Mouse (Mus musculus) embryo, embryonic 11 days (tissue): ENCODE measurements around the gene Gm9736.
"Not testable (repeated sequence)": the region's sequence is repeated elsewhere in the genome, so short reads cannot be mapped to it uniquely, and the experiment has no call there.

Source experiments
- DNase-seq: peaks from one replicate; pipeline ENCODE4 v3.0.0-alpha.2; 2015

Gene Gm9736

GRCm38 (mm10) chr10:77724855-77725254 is 26.3 kb downstream of the Gm9736 start:
- DNase-seq: no peak

- not testable (repeated sequence) for DNase-seq
These were observed 30.9 kb downstream of the Gm9736 start, which contains the start of gene Krtap12-1 for GRCm38 (mm10) chr10:77720299-77720698. Krtap12-1 (plus strand) TSS chr10:77720599.

DNA sequence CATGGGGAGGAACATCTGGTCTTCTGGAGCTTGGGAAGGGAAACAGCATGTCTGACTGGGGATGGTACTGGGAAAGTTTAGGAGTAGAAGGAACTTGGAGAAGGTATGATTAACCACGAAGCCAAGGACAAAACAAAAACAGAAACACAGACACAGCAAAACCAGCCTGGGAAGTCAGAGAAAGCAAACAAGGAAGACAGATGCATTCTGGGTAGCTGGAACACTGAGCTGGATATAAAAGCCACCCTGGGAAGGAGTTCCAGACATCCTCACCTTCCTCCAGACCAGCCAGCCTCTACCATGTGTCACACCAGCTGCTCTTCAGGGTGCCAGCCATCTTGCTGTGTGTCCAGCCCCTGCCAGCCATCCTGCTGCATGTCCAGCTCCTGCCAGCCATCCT is 35.6 kb downstream of the Gm9736 start, which contains the start of gene Gm10142:
Gene Gm10142 (plus strand): TSS at position 301 of the 400 bp plus-strand sequence.
- no peak for DNase-seq

DNA sequence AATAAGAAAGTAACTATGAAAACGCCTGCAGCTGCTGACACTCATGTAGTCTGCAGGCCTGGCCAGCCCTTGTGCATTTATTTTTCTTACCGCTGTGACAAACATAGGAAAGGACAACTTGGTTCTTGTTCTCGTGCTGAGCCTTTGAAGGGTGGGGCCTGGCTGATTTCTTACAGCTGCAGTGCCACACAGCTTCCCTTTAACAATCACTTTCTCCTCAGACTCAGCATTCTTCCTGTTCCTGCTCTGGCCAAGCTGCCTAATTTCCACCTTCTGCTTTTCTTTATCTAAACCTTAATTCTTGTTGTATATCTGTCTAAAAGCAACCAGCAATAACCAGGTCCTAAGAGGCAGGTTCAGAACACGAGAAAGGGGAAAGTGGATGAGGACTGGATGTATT is 37.4 kb downstream of the Gm9736 start:
- DNase-seq: no peak

GRCm38 (mm10) chr10:77711157-77711556 is 40.0 kb downstream of the Gm9736 start, which contains the start of gene Gm10024:
Gm10024 (plus strand) TSS chr10:77711457.
- not testable (repeated sequence) for DNase-seq

GRCm38 (mm10) chr10:77709831-77710230 is 41.3 kb downstream of the Gm9736 start:
- DNase-seq: no peak

GRCm38 (mm10) chr10:77706326-77706725 is 44.8 kb downstream of the Gm9736 start, which contains the start of gene Gm10272:
Gm10272 (plus strand) TSS chr10:77706626.
- DNase-seq: no peak
